ENCODE assay signal across 9 mouse cellular contexts in the genomic region with DNA sequence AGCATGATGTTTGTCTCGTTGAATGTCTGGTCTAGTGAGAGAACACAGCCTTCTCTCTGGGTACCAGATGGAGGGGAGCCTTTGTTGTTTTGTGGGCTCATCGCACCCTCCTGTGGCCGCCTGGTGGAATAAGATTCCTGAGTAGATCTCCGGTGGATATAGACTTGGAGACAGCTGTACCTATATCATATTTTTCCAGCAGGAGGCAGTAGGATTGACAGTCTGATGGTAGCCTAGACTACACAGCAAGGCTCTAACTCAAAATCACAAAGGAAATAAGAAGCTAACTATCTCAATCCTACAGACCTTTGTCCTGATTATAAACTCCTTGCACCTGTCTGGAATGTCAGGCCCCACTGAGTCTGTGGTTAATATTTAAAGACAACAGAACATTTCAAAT. TPM values are rescaled to one million over a fixed set of nuclear protein-coding genes. Genes with fewer than 3 reads are reported as not detected.
A peak's percentile ranks its signal among the peaks of the same experiment; 100 is the strongest.
DNase-seq lines count a peak whose midpoint lies in the region; ATAC-seq and TF ChIP-seq lines count a peak whose summit lies in the region.
"Had no signal": no experiment of that assay in that cellular context is flagged by ENCODE, and none has a peak within 500 bp of the region (broad histone marks: within the 10 kb centered on the region; RNA-seq: fewer than 3 reads in every experiment).

No protein-coding gene starts in this region.

- peaks cover 11% of the 10 kb centered on the region; the same call in 1 of the 2 replicates for H3K4me1 ChIP-seq in hindbrain, embryonic 10.5 days (replicated peaks)
- H3K4me1 ChIP-seq in hindbrain, embryonic 12.5 days = no peaks in the 10 kb centered on the region
- H3K4me1 ChIP-seq in embryonic facial prominence, embryonic 11.5 days (ENCODE audit: control insufficient read depth, insufficient read depth, low read length) = no peaks in the 10 kb centered on the region
- H3K4me1 ChIP-seq in intestine, embryonic 15.5 days (replicated peaks) = no peaks in the 10 kb centered on the region
- no peaks in the 10 kb centered on the region for H3K4me1 ChIP-seq in midbrain, postnatal 0 days (ENCODE audit: insufficient read depth, low read length)
- H3K4me1 ChIP-seq: midbrain, embryonic 12.5 days had no signal

- 0 out of 2 replicates have a peak, but pooled peaks cover 3% of the 10 kb centered on the region for H3K9me3 ChIP-seq in hindbrain, embryonic 10.5 days
- no peaks in the 10 kb centered on the region for H3K9me3 ChIP-seq in hindbrain, embryonic 12.5 days (replicated peaks)
- no peaks in the 10 kb centered on the region for H3K9me3 ChIP-seq in embryonic facial prominence, embryonic 11.5 days (replicated peaks; ENCODE audit: control insufficient read depth, low read length)
- no peaks in the 10 kb centered on the region for H3K9me3 ChIP-seq in intestine, embryonic 15.5 days
- H3K9me3 ChIP-seq in midbrain, postnatal 0 days (ENCODE audit: low read length) = no peaks in the 10 kb centered on the region
- H3K9me3 ChIP-seq: midbrain, embryonic 12.5 days had no signal

- no peaks in the 10 kb centered on the region for H3K36me3 ChIP-seq in hindbrain, embryonic 10.5 days
- H3K36me3 ChIP-seq in hindbrain, embryonic 12.5 days = no peaks in the 10 kb centered on the region
- H3K36me3 ChIP-seq in embryonic facial prominence, embryonic 11.5 days (replicated peaks; ENCODE audit: control insufficient read depth, insufficient read depth, low read depth, low read length) = no peaks in the 10 kb centered on the region
- H3K36me3 ChIP-seq in intestine, embryonic 15.5 days = no peaks in the 10 kb centered on the region
- H3K36me3 ChIP-seq in midbrain, postnatal 0 days (ENCODE audit: insufficient read depth, low read length) = no peaks in the 10 kb centered on the region
- H3K36me3 ChIP-seq: midbrain, embryonic 12.5 days had no signal

- no peaks in the 10 kb centered on the region for H3K27me3 ChIP-seq in hindbrain, embryonic 10.5 days (ENCODE audit: insufficient read depth, poor library complexity, severe bottlenecking)
- no peaks in the 10 kb centered on the region for H3K27me3 ChIP-seq in hindbrain, embryonic 12.5 days
- no peaks in the 10 kb centered on the region for H3K27me3 ChIP-seq in embryonic facial prominence, embryonic 11.5 days (ENCODE audit: control insufficient read depth, insufficient read depth, low read length)
- no peaks in the 10 kb centered on the region for H3K27me3 ChIP-seq in intestine, embryonic 15.5 days (replicated peaks)
- no peaks in the 10 kb centered on the region for H3K27me3 ChIP-seq in midbrain, postnatal 0 days (ENCODE audit: insufficient read depth, low read length)
- H3K27me3 ChIP-seq: midbrain, embryonic 12.5 days had no signal

- no peak overlapping the region for H3K4me2 ChIP-seq in hindbrain, embryonic 12.5 days (replicated peaks)
- H3K4me2 ChIP-seq in embryonic facial prominence, embryonic 11.5 days (ENCODE audit: low read depth, low read length) = no peak overlapping the region
- no peak overlapping the region for H3K4me2 ChIP-seq in intestine, embryonic 15.5 days (replicated peaks)
- H3K4me2 ChIP-seq in midbrain, postnatal 0 days (ENCODE audit: low read depth, low read length, poor library complexity, severe bottlenecking) = no peak overlapping the region
- H3K4me2 ChIP-seq: midbrain, embryonic 12.5 days had no signal

- no peak overlapping the region for H3K27ac ChIP-seq in hindbrain, embryonic 10.5 days
- H3K27ac ChIP-seq in hindbrain, embryonic 12.5 days = no peak overlapping the region
- no peak overlapping the region for H3K27ac ChIP-seq in embryonic facial prominence, embryonic 11.5 days (replicated peaks; ENCODE audit: low read depth, low read length)
- no peak overlapping the region for H3K27ac ChIP-seq in intestine, embryonic 15.5 days
- no peak overlapping the region for H3K27ac ChIP-seq in midbrain, postnatal 0 days (ENCODE audit: low read depth, low read length)
- H3K27ac ChIP-seq: midbrain, embryonic 12.5 days had no signal

- ATAC-seq in hindbrain, embryonic 12.5 days (ENCODE audit: low FRiP score) = no peak
- ATAC-seq in embryonic facial prominence, embryonic 11.5 days (replicated peaks; ENCODE audit: insufficient number of reproducible peaks, low FRiP score, low TSS enrichment, low read depth) = 0 out of 2 replicates have a peak, but pooled peaks have one; percentile 52
- peak; percentile 89 for ATAC-seq in intestine, embryonic 15.5 days
- 0 out of 2 replicates have a peak, but pooled peaks have one; percentile 47 for ATAC-seq in midbrain, postnatal 0 days (ENCODE audit: low FRiP score)

- DNase-seq in hindbrain, embryonic 10.5 days (ENCODE audit: low spot score) = peak; percentile 53
- peak; percentile 32 for DNase-seq in adrenal gland, adult 8-10 months
- peak; percentile 68 for DNase-seq in embryonic facial prominence, embryonic 11.5 days (ENCODE audit: low spot score)
- DNase-seq in left cerebral cortex, adult 18-20 months (ENCODE audit: low spot score in 2 of 2) = peak; percentile 47 to 69
- peak; percentile 67 for DNase-seq in midbrain, postnatal 0 days (ENCODE audit: low spot score)
- DNase-seq in gastrocnemius, adult 18-20 months (ENCODE audit: low spot score) = no peak

- WGBS in hindbrain, embryonic 10.5 days = 23% methylated on average over 4 of the region's 4 CpGs
- WGBS in hindbrain, embryonic 12.5 days = 26% methylated on average over 4 of the region's 4 CpGs
- 31% methylated on average over 4 of the region's 4 CpGs for WGBS in embryonic facial prominence, embryonic 11.5 days
- 11% methylated on average over 4 of the region's 4 CpGs for WGBS in intestine, embryonic 15.5 days
- WGBS in midbrain, postnatal 0 days = 16% methylated on average over 4 of the region's 4 CpGs

- H3K4me3 ChIP-seq in hindbrain, embryonic 10.5 days = no peak overlapping the region
- H3K4me3 ChIP-seq in hindbrain, embryonic 12.5 days = no peak overlapping the region
- no peak overlapping the region for H3K4me3 ChIP-seq in embryonic facial prominence, embryonic 11.5 days (ENCODE audit: low read depth, low read length)
- no peak overlapping the region for H3K4me3 ChIP-seq in intestine, embryonic 15.5 days (replicated peaks)
- H3K4me3 ChIP-seq in midbrain, postnatal 0 days (ENCODE audit: low read depth, low read length) = no peak overlapping the region
- H3K4me3 ChIP-seq: midbrain, embryonic 12.5 days had no signal

- no peak overlapping the region for H3K9ac ChIP-seq in hindbrain, embryonic 12.5 days
- H3K9ac ChIP-seq in embryonic facial prominence, embryonic 11.5 days (replicated peaks; ENCODE audit: low read length) = no peak overlapping the region
- no peak overlapping the region for H3K9ac ChIP-seq in intestine, embryonic 15.5 days
- no peak overlapping the region for H3K9ac ChIP-seq in midbrain, postnatal 0 days (replicated peaks; ENCODE audit: low read length, poor library complexity, severe bottlenecking)
- H3K9ac ChIP-seq: midbrain, embryonic 12.5 days had no signal

- peak; percentile 77 for TF ChIP-seq CTCF in midbrain, postnatal 0 days (IDR thresholded peaks at IDR 0.05)

RNA-seq across cellular contexts. Expression of gene Defb29, which starts 4.8 kb away (rescaled TPM):
- not detected in 2 replicates for polyA plus RNA-seq in hindbrain, embryonic 10.5 days (2016; fragmentation: Nextera tagmentation; extraction: Ambion mirVana)
- polyA plus RNA-seq in hindbrain, embryonic 12.5 days (2016; fragmentation: Nextera tagmentation; extraction: Ambion mirVana) = not detected in 2 replicates
- total RNA-seq in adrenal gland, adult 8-10 months (2022) = not detected
- not detected in 2 replicates for polyA plus RNA-seq in embryonic facial prominence, embryonic 11.5 days (2014; fragmentation: Nextera tagmentation; extraction: Ambion mirVana)
- polyA plus RNA-seq in intestine, embryonic 15.5 days (2015; fragmentation: Nextera tagmentation; extraction: Ambion mirVana) = not detected in 2 replicates
- not detected for total RNA-seq in left cerebral cortex, adult 18-20 months (2021)
- total RNA-seq in midbrain, postnatal 0 days (2014; rRNA removed) = not detected in 2 replicates
- not detected in 2 replicates for polyA plus RNA-seq in midbrain, postnatal 0 days (2015; fragmentation: Nextera tagmentation; extraction: Ambion mirVana)
- not detected for total RNA-seq in gastrocnemius, adult 18-20 months (2021)
- polyA plus RNA-seq: midbrain, embryonic 12.5 days had no signal

RNA-seq across cellular contexts. Expression of gene Gm17416, which starts 24.4 kb away (rescaled TPM):
- polyA plus RNA-seq in hindbrain, embryonic 10.5 days (2016; fragmentation: Nextera tagmentation; extraction: Ambion mirVana) = not detected in 2 replicates
- polyA plus RNA-seq in hindbrain, embryonic 12.5 days (2016; fragmentation: Nextera tagmentation; extraction: Ambion mirVana) = not detected in 2 replicates
- not detected for total RNA-seq in adrenal gland, adult 8-10 months (2022)
- not detected in 2 replicates for polyA plus RNA-seq in embryonic facial prominence, embryonic 11.5 days (2014; fragmentation: Nextera tagmentation; extraction: Ambion mirVana)
- polyA plus RNA-seq in intestine, embryonic 15.5 days (2015; fragmentation: Nextera tagmentation; extraction: Ambion mirVana) = not detected in 2 replicates
- total RNA-seq in left cerebral cortex, adult 18-20 months (2021) = not detected
- total RNA-seq in midbrain, postnatal 0 days (2014; rRNA removed) = not detected in 2 replicates
- polyA plus RNA-seq in midbrain, postnatal 0 days (2015; fragmentation: Nextera tagmentation; extraction: Ambion mirVana) = not detected in 2 replicates
- total RNA-seq in gastrocnemius, adult 18-20 months (2021) = not detected
- polyA plus RNA-seq: midbrain, embryonic 12.5 days had no signal

RNA-seq across cellular contexts. Expression of gene Defb28, which starts 26.6 kb away (rescaled TPM):
- not detected in 2 replicates for polyA plus RNA-seq in hindbrain, embryonic 10.5 days (2016; fragmentation: Nextera tagmentation; extraction: Ambion mirVana)
- not detected in 2 replicates for polyA plus RNA-seq in hindbrain, embryonic 12.5 days (2016; fragmentation: Nextera tagmentation; extraction: Ambion mirVana)
- not detected for total RNA-seq in adrenal gland, adult 8-10 months (2022)
- polyA plus RNA-seq in embryonic facial prominence, embryonic 11.5 days (2014; fragmentation: Nextera tagmentation; extraction: Ambion mirVana) = not detected in 2 replicates
- not detected in 2 replicates for polyA plus RNA-seq in intestine, embryonic 15.5 days (2015; fragmentation: Nextera tagmentation; extraction: Ambion mirVana)
- not detected for total RNA-seq in left cerebral cortex, adult 18-20 months (2021)
- total RNA-seq in midbrain, postnatal 0 days (2014; rRNA removed) = not detected in 2 replicates
- not detected in 2 replicates for polyA plus RNA-seq in midbrain, postnatal 0 days (2015; fragmentation: Nextera tagmentation; extraction: Ambion mirVana)
- not detected for total RNA-seq in gastrocnemius, adult 18-20 months (2021)
- polyA plus RNA-seq: midbrain, embryonic 12.5 days had no signal

RNA-seq across cellular contexts. Expression of gene Defb21, which starts 27.9 kb away (rescaled TPM):
- not detected in 2 replicates for polyA plus RNA-seq in hindbrain, embryonic 10.5 days (2016; fragmentation: Nextera tagmentation; extraction: Ambion mirVana)
- polyA plus RNA-seq in hindbrain, embryonic 12.5 days (2016; fragmentation: Nextera tagmentation; extraction: Ambion mirVana) = not detected in 2 replicates
- total RNA-seq in adrenal gland, adult 8-10 months (2022) = not detected
- not detected in 2 replicates for polyA plus RNA-seq in embryonic facial prominence, embryonic 11.5 days (2014; fragmentation: Nextera tagmentation; extraction: Ambion mirVana)
- polyA plus RNA-seq in intestine, embryonic 15.5 days (2015; fragmentation: Nextera tagmentation; extraction: Ambion mirVana) = not detected in 2 replicates
- total RNA-seq in left cerebral cortex, adult 18-20 months (2021) = not detected
- total RNA-seq in midbrain, postnatal 0 days (2014; rRNA removed) = not detected in 2 replicates
- not detected in 2 replicates for polyA plus RNA-seq in midbrain, postnatal 0 days (2015; fragmentation: Nextera tagmentation; extraction: Ambion mirVana)
- not detected for total RNA-seq in gastrocnemius, adult 18-20 months (2021)
- polyA plus RNA-seq: midbrain, embryonic 12.5 days had no signal

RNA-seq across cellular contexts. Expression of gene Defb26, which starts 33.2 kb away (rescaled TPM):
- not detected in 2 replicates for polyA plus RNA-seq in hindbrain, embryonic 10.5 days (2016; fragmentation: Nextera tagmentation; extraction: Ambion mirVana)
- not detected in 2 replicates for polyA plus RNA-seq in hindbrain, embryonic 12.5 days (2016; fragmentation: Nextera tagmentation; extraction: Ambion mirVana)
- total RNA-seq in adrenal gland, adult 8-10 months (2022) = not detected
- polyA plus RNA-seq in embryonic facial prominence, embryonic 11.5 days (2014; fragmentation: Nextera tagmentation; extraction: Ambion mirVana) = not detected in 2 replicates
- not detected in 2 replicates for polyA plus RNA-seq in intestine, embryonic 15.5 days (2015; fragmentation: Nextera tagmentation; extraction: Ambion mirVana)
- not detected for total RNA-seq in left cerebral cortex, adult 18-20 months (2021)
- total RNA-seq in midbrain, postnatal 0 days (2014; rRNA removed) = not detected in 2 replicates
- not detected in 2 replicates for polyA plus RNA-seq in midbrain, postnatal 0 days (2015; fragmentation: Nextera tagmentation; extraction: Ambion mirVana)
- total RNA-seq in gastrocnemius, adult 18-20 months (2021) = not detected
- polyA plus RNA-seq: midbrain, embryonic 12.5 days had no signal
